Mouse (Mus musculus): ENCODE measurements around the gene Mr1. TPM values are rescaled to one million over a fixed set of nuclear protein-coding genes. Genes with fewer than 3 reads are reported as not detected.

Gene Mr1
- polyA plus RNA-seq (2012; rRNA removed): 1.2 and 1.6 TPM in 2 replicates

DNA sequence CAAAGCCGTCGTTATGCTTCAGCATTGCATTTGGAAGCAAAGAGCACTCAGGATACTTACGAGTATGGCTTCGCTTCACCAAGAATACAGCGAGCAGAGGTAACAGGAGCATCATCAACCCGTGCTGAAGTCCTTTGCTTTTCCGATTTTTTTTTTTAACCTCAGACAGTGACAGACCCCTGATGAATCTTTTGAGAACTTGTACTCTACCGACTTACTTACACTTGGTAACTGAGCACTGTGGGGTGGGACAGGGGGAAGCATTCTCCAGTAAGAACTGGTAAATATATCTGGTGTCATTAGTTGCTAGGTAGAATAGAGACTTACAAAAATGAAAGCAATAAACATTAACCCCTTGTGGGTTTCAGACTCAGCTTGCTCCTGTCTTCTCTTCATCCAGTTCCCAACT, at the start of gene Mr1:
Gene Mr1 (minus strand): TSS at position 243 of the 409 bp plus-strand sequence.
- peak within 1 kb of the TSS; percentile 66 for H3K27ac ChIP-seq (ENCODE audit: control insufficient read depth, insufficient read depth, low read depth, low read length)
- H3K36me3 ChIP-seq (ENCODE audit: control insufficient read depth, insufficient read depth, low read length): no peaks in the 10 kb centered on the region
- no peaks in the 10 kb centered on the region for H3K27me3 ChIP-seq (ENCODE audit: control insufficient read depth, insufficient read depth, low read length)
- no peaks in the 10 kb centered on the region for H3K4me1 ChIP-seq (ENCODE audit: control insufficient read depth, insufficient read depth, low read length)
- H3K4me3 ChIP-seq (ENCODE audit: control insufficient read depth, low read depth, low read length): peak within 1 kb of the TSS; percentile 44
- no peak for TF ChIP-seq CTCF (IDR thresholded peaks at IDR 0.05; ENCODE audit: control insufficient read depth, insufficient read depth, insufficient replicate concordance, low read depth, low read length)
- TF ChIP-seq POLR2A (IDR thresholded peaks at IDR 0.05; ENCODE audit: control insufficient read depth, low read depth, low read length): no peak

- peaks cover 2% of the 10 kb centered on the region; the same call in 1 of the 2 replicates for H3K36me3 ChIP-seq (ENCODE audit: control insufficient read depth, insufficient read depth, low read length)
- no peaks in the 10 kb centered on the region; the same call in none of the 2 replicates for H3K4me1 ChIP-seq (ENCODE audit: control insufficient read depth, insufficient read depth, low read length)
- H3K27ac ChIP-seq (ENCODE audit: control insufficient read depth, insufficient read depth, low read depth, low read length): peak overlapping the region; percentile 67
- H3K27me3 ChIP-seq (ENCODE audit: control insufficient read depth, insufficient read depth, low read length): no peaks in the 10 kb centered on the region
- TF ChIP-seq CTCF (IDR thresholded peaks at IDR 0.05; ENCODE audit: control insufficient read depth, insufficient read depth, insufficient replicate concordance, low read depth, low read length) (no peak), POLR2A (IDR thresholded peaks at IDR 0.05; ENCODE audit: control insufficient read depth, low read depth, low read length) (no peak)
- no peak overlapping the region for H3K4me3 ChIP-seq (ENCODE audit: control insufficient read depth, low read depth, low read length)
Observed at GRCm38 (mm10) chr1:155192805-155193368, 46.3 kb upstream of the Mr1 start.

- H3K27ac ChIP-seq (ENCODE audit: control insufficient read depth, insufficient read depth, low read depth, low read length): no peak overlapping the region
- no peaks in the 10 kb centered on the region for H3K27me3 ChIP-seq (ENCODE audit: control insufficient read depth, insufficient read depth, low read length)
- no peak overlapping the region for H3K4me3 ChIP-seq (ENCODE audit: control insufficient read depth, low read depth, low read length)
- peaks cover 2% of the 10 kb centered on the region; the same call in 1 of the 2 replicates for H3K36me3 ChIP-seq (ENCODE audit: control insufficient read depth, insufficient read depth, low read length)
- TF ChIP-seq POLR2A (IDR thresholded peaks at IDR 0.05; ENCODE audit: control insufficient read depth, low read depth, low read length) (no peak), CTCF (IDR thresholded peaks at IDR 0.05; ENCODE audit: control insufficient read depth, insufficient read depth, insufficient replicate concordance, low read depth, low read length) (no peak)
- no peaks in the 10 kb centered on the region; the same call in none of the 2 replicates for H3K4me1 ChIP-seq (ENCODE audit: control insufficient read depth, insufficient read depth, low read length)
Observed at GRCm38 (mm10) chr1:155191671-155192070, 45.1 kb upstream of the Mr1 start.

DNA sequence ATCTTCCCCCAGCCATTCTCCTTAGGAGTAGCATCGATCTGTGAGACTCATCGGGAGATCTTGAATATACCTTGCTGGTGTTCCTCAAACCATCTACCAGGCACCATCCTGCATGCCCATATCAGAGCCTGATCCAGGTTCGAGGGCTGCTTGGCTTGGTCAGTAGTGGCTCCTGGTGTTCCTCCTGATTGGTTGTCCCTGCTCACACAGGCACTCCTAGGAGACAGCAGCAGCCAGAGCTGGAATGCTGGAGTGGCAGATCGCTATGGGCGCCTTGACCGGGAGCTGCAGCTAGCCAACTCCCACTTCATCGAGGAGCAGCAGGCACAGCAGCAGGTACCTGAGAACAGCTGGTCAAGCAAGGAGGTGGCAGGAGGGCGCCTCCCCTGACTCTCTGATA, 44.6 kb upstream of the Mr1 start:
- TF ChIP-seq POLR2A (IDR thresholded peaks at IDR 0.05; ENCODE audit: control insufficient read depth, low read depth, low read length): no peak
- TF ChIP-seq CTCF (IDR thresholded peaks at IDR 0.05; ENCODE audit: control insufficient read depth, insufficient read depth, insufficient replicate concordance, low read depth, low read length): no peak
- peaks cover 2% of the 10 kb centered on the region; the same call in 1 of the 2 replicates for H3K36me3 ChIP-seq (ENCODE audit: control insufficient read depth, insufficient read depth, low read length)
- H3K4me3 ChIP-seq (ENCODE audit: control insufficient read depth, low read depth, low read length): no peak overlapping the region
- H3K27ac ChIP-seq (ENCODE audit: control insufficient read depth, insufficient read depth, low read depth, low read length): no peak overlapping the region
- H3K4me1 ChIP-seq (ENCODE audit: control insufficient read depth, insufficient read depth, low read length): no peaks in the 10 kb centered on the region; the same call in none of the 2 replicates
- no peaks in the 10 kb centered on the region for H3K27me3 ChIP-seq (ENCODE audit: control insufficient read depth, insufficient read depth, low read length)

GRCm38 (mm10) chr1:155188656-155189055, 42.0 kb upstream of the Mr1 start:
- no peak overlapping the region for H3K4me3 ChIP-seq (ENCODE audit: control insufficient read depth, low read depth, low read length)

DNA sequence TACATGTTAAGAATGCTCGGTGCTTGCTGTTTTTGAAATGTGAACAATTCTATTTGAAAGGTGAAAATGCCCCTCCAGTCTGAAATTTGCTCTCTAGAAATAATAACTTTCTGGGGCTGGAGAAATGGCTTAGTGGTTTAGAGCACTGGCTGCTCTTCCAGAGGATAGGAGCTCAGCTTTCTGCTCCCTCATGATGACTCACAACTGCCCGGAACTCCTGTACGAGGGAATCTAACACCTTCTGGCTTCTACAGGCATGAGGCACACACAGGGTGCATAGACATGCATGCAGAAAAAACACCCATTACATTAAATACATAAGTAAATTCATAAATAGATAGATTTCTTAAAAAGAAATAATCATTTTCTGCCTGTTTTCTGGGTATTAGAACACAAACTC, 37.6 kb upstream of the Mr1 start:
- H3K27ac ChIP-seq (ENCODE audit: control insufficient read depth, insufficient read depth, low read depth, low read length): no peak overlapping the region
- H3K27me3 ChIP-seq (ENCODE audit: control insufficient read depth, insufficient read depth, low read length): no peaks in the 10 kb centered on the region
- H3K36me3 ChIP-seq (ENCODE audit: control insufficient read depth, insufficient read depth, low read length): no peaks in the 10 kb centered on the region
- no peak overlapping the region for H3K4me3 ChIP-seq (ENCODE audit: control insufficient read depth, low read depth, low read length)
- TF ChIP-seq CTCF (IDR thresholded peaks at IDR 0.05; ENCODE audit: control insufficient read depth, insufficient read depth, insufficient replicate concordance, low read depth, low read length): no peak
- no peak for TF ChIP-seq POLR2A (IDR thresholded peaks at IDR 0.05; ENCODE audit: control insufficient read depth, low read depth, low read length)
- H3K4me1 ChIP-seq (ENCODE audit: control insufficient read depth, insufficient read depth, low read length): no peaks in the 10 kb centered on the region

More at GRCm38 (mm10) chr1:155188656-155189055, 42.0 kb upstream of the Mr1 start:
- TF ChIP-seq CTCF (IDR thresholded peaks at IDR 0.05; ENCODE audit: control insufficient read depth, insufficient read depth, insufficient replicate concordance, low read depth, low read length) (no peak), POLR2A (IDR thresholded peaks at IDR 0.05; ENCODE audit: control insufficient read depth, low read depth, low read length) (no peak)
- H3K27ac ChIP-seq (ENCODE audit: control insufficient read depth, insufficient read depth, low read depth, low read length): no peak overlapping the region
- no peaks in the 10 kb centered on the region for H3K27me3 ChIP-seq (ENCODE audit: control insufficient read depth, insufficient read depth, low read length)
- H3K4me1 ChIP-seq (ENCODE audit: control insufficient read depth, insufficient read depth, low read length): no peaks in the 10 kb centered on the region; the same call in none of the 2 replicates
- H3K36me3 ChIP-seq (ENCODE audit: control insufficient read depth, insufficient read depth, low read length): peaks cover 2% of the 10 kb centered on the region; the same call in 1 of the 2 replicates

DNA sequence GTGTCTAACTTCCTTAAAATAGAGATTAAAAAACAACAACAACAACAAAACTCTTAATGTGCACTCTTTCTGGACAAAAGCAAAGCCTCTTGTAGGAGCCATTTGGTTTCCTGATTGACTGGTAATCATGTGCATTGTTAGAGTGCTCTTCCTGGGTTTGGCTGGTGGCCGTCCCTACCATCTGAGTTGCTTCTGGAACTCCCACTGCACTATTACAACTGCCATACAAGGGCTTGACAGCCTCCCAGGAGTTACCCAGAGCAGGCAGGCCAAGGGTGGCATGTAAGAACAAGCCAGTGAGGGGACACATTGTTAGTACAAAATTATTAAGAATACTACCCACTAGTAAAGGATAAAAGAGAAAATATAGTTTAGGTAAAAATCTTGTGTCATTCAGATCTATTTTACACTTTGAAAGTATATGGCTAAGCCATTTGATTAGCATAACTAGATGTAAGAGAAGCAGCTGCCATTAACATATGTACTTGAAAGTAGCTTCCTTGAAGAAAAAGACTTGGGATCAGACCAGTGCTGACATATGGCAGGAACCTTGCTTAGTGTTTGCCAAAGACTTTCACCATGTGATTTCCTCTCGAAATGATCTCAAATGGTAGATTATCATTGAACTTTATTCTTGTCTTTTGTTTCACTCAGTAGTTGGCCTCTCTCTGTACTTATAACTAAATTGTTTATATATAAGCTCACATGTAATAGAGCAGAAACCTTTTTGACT, 31.7 kb upstream of the Mr1 start:
- Histone ChIP-seq H3K36me3 (ENCODE audit: control insufficient read depth, insufficient read depth, low read length) (no peaks in the 10 kb centered on the region; the same call in 1 of the 2 replicates), H3K4me1 (ENCODE audit: control insufficient read depth, insufficient read depth, low read length) (no peaks in the 10 kb centered on the region), H3K27ac (ENCODE audit: control insufficient read depth, insufficient read depth, low read depth, low read length) (no peak overlapping the region), H3K4me3 (ENCODE audit: control insufficient read depth, low read depth, low read length) (no peak overlapping the region), H3K27me3 (ENCODE audit: control insufficient read depth, insufficient read depth, low read length) (no peaks in the 10 kb centered on the region)
- TF ChIP-seq CTCF (IDR thresholded peaks at IDR 0.05; ENCODE audit: control insufficient read depth, insufficient read depth, insufficient replicate concordance, low read depth, low read length) (no peak), POLR2A (IDR thresholded peaks at IDR 0.05; ENCODE audit: control insufficient read depth, low read depth, low read length) (no peak)
